Mouse (Mus musculus) liver, embryonic 14.5 days (tissue): ENCODE measurements around the gene Pheta1.

Experiments used
- CTCF ChIP-seq: IDR thresholded peaks from 2 replicates; pipeline ENCODE4 v1.5.1; 2016; ENCODE audit warnings: antibody characterized with exemption, low read depth, control low read depth
- EP300 ChIP-seq: IDR thresholded peaks from 2 replicates; pipeline ENCODE4 v1.6.1; 2016; ENCODE audit warnings: antibody characterized with exemption, low read depth

DNA sequence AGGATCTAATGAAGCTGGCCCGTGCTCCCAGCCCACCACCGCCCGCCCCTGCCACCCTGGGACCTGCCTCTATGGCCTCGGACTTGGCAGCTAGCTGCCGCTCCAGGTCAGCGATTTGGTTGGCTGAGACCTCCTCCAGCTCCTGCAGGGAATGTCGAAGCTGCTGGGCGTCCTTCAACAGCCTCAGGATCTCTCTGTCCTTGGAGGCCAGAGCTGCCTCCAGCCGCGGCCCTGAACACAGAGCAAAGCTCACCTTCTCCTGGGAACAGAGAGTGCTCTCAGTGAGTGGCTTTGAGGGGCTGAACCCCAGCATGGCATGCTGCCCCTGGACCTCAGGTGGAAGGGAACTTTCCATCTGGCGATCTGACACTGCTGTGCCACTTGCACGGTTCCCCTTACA, 28.1 kb downstream of the Pheta1 start:
- TF ChIP-seq CTCF (no peak), EP300 (no peak)
